Comparison of ENCODE assay signal across 16 mouse cellular contexts in genomic region chr4:140873011-140873410, GRCm38 (mm10).
"Had no signal": no experiment of that assay in that cellular context is flagged by ENCODE, and none has a peak within 500 bp of the region (broad histone marks: within the 10 kb centered on the region; RNA-seq: fewer than 3 reads in every experiment).

No protein-coding gene starts in this region.

- H3K27me3 ChIP-seq: neural tube, embryonic 13.5 days had no signal

- ATAC-seq: midbrain, embryonic 16.5 days had no signal

- H3K4me3 ChIP-seq: intestine, embryonic 15.5 days; layer of hippocampus, adult 2 months; limb, embryonic 13.5 days; liver, embryonic 13.5 days; midbrain, embryonic 12.5 days; neural tube, embryonic 13.5 days had no signal

- H3K36me3 ChIP-seq: intestine, embryonic 15.5 days; limb, embryonic 13.5 days; liver, embryonic 13.5 days; midbrain, embryonic 12.5 days; neural tube, embryonic 13.5 days had no signal

- H3K9me3 ChIP-seq: intestine, embryonic 15.5 days; liver, embryonic 13.5 days; midbrain, embryonic 12.5 days had no signal

- H3K4me2 ChIP-seq: intestine, embryonic 15.5 days; limb, embryonic 13.5 days; liver, embryonic 13.5 days; lung, embryonic 14.5 days; midbrain, embryonic 12.5 days; neural tube, embryonic 13.5 days had no signal

- DNase-seq: kidney, adult 8-10 months; left cerebral cortex, postnatal 4 days; liver, embryonic 13.5 days; lung, embryonic 14.5 days; lung, postnatal 10 days; retina, postnatal 1 day; thymus, adult 2 months; thymus, postnatal 25 days had no signal

- H3K27ac ChIP-seq: intestine, embryonic 15.5 days; kidney, postnatal 0 days; layer of hippocampus, adult 2 months; limb, embryonic 13.5 days; liver, embryonic 13.5 days; midbrain, embryonic 12.5 days; neural tube, embryonic 13.5 days; stomach, postnatal 0 days had no signal

- H3K9ac ChIP-seq: intestine, embryonic 15.5 days; limb, embryonic 13.5 days; liver, embryonic 13.5 days; lung, embryonic 14.5 days; midbrain, embryonic 12.5 days; neural tube, embryonic 13.5 days had no signal
